Mouse (Mus musculus): ENCODE data around the gene Apip.

Apip gene

GRCm38 (mm10) chr2:103073219-103073982 lies at the start of gene Apip, which contains the start of gene Pdhx:
Gene Apip, plus strand, starts transcription at chr2:103073675.
Gene Pdhx, minus strand, starts transcription at chr2:103073513.
- DNase-seq (ENCODE audit: low read depth, low spot score): peak; percentile 98

- DNase-seq (ENCODE audit: low read depth, low spot score): no peak
Measured at GRCm38 (mm10) chr2:103037831-103038230, 35.6 kb upstream of the Apip start.

GRCm38 (mm10) chr2:103040896-103041295 lies 32.6 kb upstream of the Apip start:
- DNase-seq (ENCODE audit: low read depth, low spot score): no peak

GRCm38 (mm10) chr2:103045286-103045685 lies 28.2 kb upstream of the Apip start:
- DNase-seq (ENCODE audit: low read depth, low spot score): no peak

GRCm38 (mm10) chr2:103051937-103052893 lies 21.3 kb upstream of the Apip start:
- DNase-seq (ENCODE audit: low read depth, low spot score): no peak

GRCm38 (mm10) chr2:103055820-103056219 lies 17.7 kb upstream of the Apip start:
- no peak for DNase-seq (ENCODE audit: low read depth, low spot score)

- DNase-seq (ENCODE audit: low read depth, low spot score): no peak
Measured at GRCm38 (mm10) chr2:103058266-103058665, 15.2 kb upstream of the Apip start.

GRCm38 (mm10) chr2:103062865-103063264 lies 10.6 kb upstream of the Apip start:
- DNase-seq (ENCODE audit: low read depth, low spot score): peak; percentile 36

GRCm38 (mm10) chr2:103066683-103067551 lies 6.6 kb upstream of the Apip start:
- no peak for DNase-seq (ENCODE audit: low read depth, low spot score)

GRCm38 (mm10) chr2:103067552-103068207 lies 5.8 kb upstream of the Apip start:
- DNase-seq (ENCODE audit: low read depth, low spot score): no peak

GRCm38 (mm10) chr2:103068602-103069001 lies 4.9 kb upstream of the Apip start:
- no peak for DNase-seq (ENCODE audit: low read depth, low spot score)

- no peak for DNase-seq (ENCODE audit: low read depth, low spot score)
Measured at GRCm38 (mm10) chr2:103069752-103070405, 3.6 kb upstream of the Apip start.

GRCm38 (mm10) chr2:103070586-103070985 lies 2.9 kb upstream of the Apip start:
- DNase-seq (ENCODE audit: low read depth, low spot score): no peak

- no peak for DNase-seq (ENCODE audit: low read depth, low spot score)
Measured at GRCm38 (mm10) chr2:103081117-103081516, 7.6 kb downstream of the Apip start.

- no peak for DNase-seq (ENCODE audit: low read depth, low spot score)
Measured at GRCm38 (mm10) chr2:103081706-103082105, 8.2 kb downstream of the Apip start.

GRCm38 (mm10) chr2:103082853-103083252 lies 9.4 kb downstream of the Apip start:
- DNase-seq (ENCODE audit: low read depth, low spot score): no peak

GRCm38 (mm10) chr2:103084451-103084850 lies 11.0 kb downstream of the Apip start:
- DNase-seq (ENCODE audit: low read depth, low spot score): no peak

- no peak for DNase-seq (ENCODE audit: low read depth, low spot score)
Measured at GRCm38 (mm10) chr2:103085633-103086032, 12.2 kb downstream of the Apip start.

GRCm38 (mm10) chr2:103086432-103086831 lies 13.0 kb downstream of the Apip start:
- peak; percentile 22 for DNase-seq (ENCODE audit: low read depth, low spot score)

GRCm38 (mm10) chr2:103088099-103088498 lies 14.6 kb downstream of the Apip start:
- no peak for DNase-seq (ENCODE audit: low read depth, low spot score)

Data from brain, embryonic 18.5 days (tissue).